Mouse (Mus musculus): Measurements from ENCODE around the gene Ctsa.

GRCm38 (mm10) chr2:164834531-164834930 is 1.9 kb downstream of the Ctsa start:
- no peak for TF ChIP-seq POLR2A (IDR thresholded peaks at IDR 0.05; ENCODE audit: borderline replicate concordance, extremely low read depth, insufficient read depth, insufficient read length, poor library complexity, severe bottlenecking)
- TF ChIP-seq CTCF (IDR thresholded peaks at IDR 0.05; ENCODE audit: borderline replicate concordance, extremely low read depth, insufficient read depth, insufficient read length), result no peak
